Mouse (Mus musculus) embryonic facial prominence, embryonic 12.5 days (tissue): ENCODE measurements around the gene Gm10719. TPM values are rescaled to one million over a fixed set of nuclear protein-coding genes. Genes with fewer than 3 reads are reported as not detected.
A peak's percentile ranks its signal among the peaks of the same experiment; 100 is the strongest.
"Not testable (repeated sequence)": the region's sequence is repeated elsewhere in the genome, so short reads cannot be mapped to it uniquely, and the experiment has no call there.

Source experiments
- ATAC-seq: fragments of 200-750 bp; cut with Nextera tagmentation; 2 replicates; pipeline ENCODE4 v1.8.0; 2017; ENCODE audit not compliant: insufficient number of reproducible peaks, insufficient read depth, low FRiP score, low TSS enrichment
- H3K27ac ChIP-seq: fragments of 300-500 bp; sonication (generic); 2 replicates; pipeline ENCODE4 v1.5.1; 2016; ENCODE audit warnings: mild to moderate bottlenecking
- H3K27me3 ChIP-seq: fragments of 300-500 bp; sonication (generic); 2 replicates; pipeline ENCODE4 v1.6.1; 2016; ENCODE audit warnings: mild to moderate bottlenecking, moderate library complexity
- H3K36me3 ChIP-seq: fragments of 300-500 bp; sonication (generic); 2 replicates; pipeline ENCODE4 v1.6.1; 2016; ENCODE audit warnings: mild to moderate bottlenecking
- H3K4me1 ChIP-seq: fragments of 300-500 bp; sonication (generic); 2 replicates; pipeline ENCODE4 v1.6.1; 2016
- H3K4me2 ChIP-seq: fragments of 300-500 bp; sonication (generic); replicated peaks from 2 replicates; pipeline ENCODE4 v1.6.1; 2016; ENCODE audit warnings: mild to moderate bottlenecking, moderate library complexity
- H3K4me3 ChIP-seq: fragments of 300-500 bp; sonication (generic); 2 replicates; pipeline ENCODE4 v1.5.1; 2016; ENCODE audit warnings: mild to moderate bottlenecking
- H3K9ac ChIP-seq: fragments of 300-500 bp; sonication (generic); 2 replicates; pipeline ENCODE4 v1.6.1; 2016; ENCODE audit warnings: mild to moderate bottlenecking, moderate library complexity
- H3K9me3 ChIP-seq: fragments of 300-500 bp; sonication (generic); 2 replicates; pipeline ENCODE4 v1.6.1; 2016; ENCODE audit warnings: mild to moderate bottlenecking, moderate library complexity
- WGBS: fragments of 180-500 bp; shearing (Covaris S2); methylation state at CpG from one replicate; pipeline ENCODE4 v1.1.7; 2016; 5-methylcytosine and 5-hydroxymethylcytosine counted together
- polyA plus RNA-seq: library from polyadenylated mRNA; unstranded; fragments of >200 nt; fragmentation: Nextera tagmentation; extraction: Ambion mirVana; gene quantifications from 2 replicates; pipeline ENCODE4 v1.2.1, GENCODE M21; 2016

Gene Gm10719
- polyA plus RNA-seq, 1 experiment from 2014 or later: not detected

GRCm38 (mm10) chr9:3015896-3016295 lies 1.3 kb upstream of the Gm10719 start:
- 75% methylated on average over 6 of the region's 6 CpGs for WGBS
- H3K4me3 ChIP-seq, ATAC-seq, H3K36me3 ChIP-seq, H3K4me1 ChIP-seq, H3K27ac ChIP-seq, H3K4me2 ChIP-seq, H3K9me3 ChIP-seq, H3K9ac ChIP-seq, H3K27me3 ChIP-seq: not testable (repeated sequence)

GRCm38 (mm10) chr9:3018944-3019343 lies 1.7 kb downstream of the Gm10719 start:
- not testable (repeated sequence) for H3K9me3 ChIP-seq, H3K27ac ChIP-seq, H3K36me3 ChIP-seq, H3K27me3 ChIP-seq, H3K4me2 ChIP-seq, H3K4me1 ChIP-seq, H3K4me3 ChIP-seq, ATAC-seq, H3K9ac ChIP-seq
- WGBS: 62% methylated on average over 9 of the region's 9 CpGs

GRCm38 (mm10) chr9:3019835-3020727 lies 2.9 kb downstream of the Gm10719 start:
- H3K36me3 ChIP-seq, H3K9ac ChIP-seq, H3K27ac ChIP-seq, H3K4me1 ChIP-seq, H3K27me3 ChIP-seq, H3K4me2 ChIP-seq, H3K9me3 ChIP-seq, H3K4me3 ChIP-seq: not testable (repeated sequence)
- WGBS: 76% methylated on average over 17 of the region's 19 CpGs
- ATAC-seq: peak; percentile 68; the same call in 1 of the 2 replicates

GRCm38 (mm10) chr9:3022316-3023008 lies 5.3 kb downstream of the Gm10719 start:
- H3K4me1 ChIP-seq, H3K36me3 ChIP-seq, ATAC-seq, H3K9me3 ChIP-seq, H3K4me2 ChIP-seq, H3K27me3 ChIP-seq, H3K9ac ChIP-seq, H3K4me3 ChIP-seq, H3K27ac ChIP-seq: not testable (repeated sequence)
- WGBS: 73% methylated on average over 11 of the region's 13 CpGs

GRCm38 (mm10) chr9:3023312-3023984 lies 6.2 kb downstream of the Gm10719 start, which contains the start of gene Gm10718:
Gene Gm10718, plus strand, starts transcription at chr9:3023547.
- ATAC-seq, H3K4me2 ChIP-seq, H3K27me3 ChIP-seq, H3K4me1 ChIP-seq, H3K9me3 ChIP-seq, H3K9ac ChIP-seq, H3K4me3 ChIP-seq, H3K36me3 ChIP-seq, H3K27ac ChIP-seq: not testable (repeated sequence)
- WGBS: 76% methylated on average over 12 of the region's 13 CpGs

GRCm38 (mm10) chr9:3023985-3024648 lies 6.9 kb downstream of the Gm10719 start:
- not testable (repeated sequence) for H3K9me3 ChIP-seq, H3K4me1 ChIP-seq, ATAC-seq, H3K4me3 ChIP-seq, H3K36me3 ChIP-seq, H3K9ac ChIP-seq, H3K27me3 ChIP-seq, H3K27ac ChIP-seq, H3K4me2 ChIP-seq
- WGBS: 74% methylated on average over 16 of the region's 16 CpGs

GRCm38 (mm10) chr9:3024912-3025467 lies 7.8 kb downstream of the Gm10719 start, which contains the start of gene Gm10717:
Gene Gm10717, plus strand, starts transcription at chr9:3025417.
- not testable (repeated sequence) for H3K9ac ChIP-seq, H3K27ac ChIP-seq, H3K4me3 ChIP-seq, H3K27me3 ChIP-seq, H3K4me1 ChIP-seq, H3K9me3 ChIP-seq, H3K36me3 ChIP-seq, H3K4me2 ChIP-seq, ATAC-seq
- WGBS: 69% methylated on average over 12 of the region's 12 CpGs

- H3K4me3 ChIP-seq, H3K9ac ChIP-seq, H3K9me3 ChIP-seq, H3K36me3 ChIP-seq, H3K27me3 ChIP-seq, ATAC-seq, H3K4me2 ChIP-seq, H3K4me1 ChIP-seq, H3K27ac ChIP-seq: not testable (repeated sequence)
- 76% methylated on average over 5 of the region's 6 CpGs for WGBS
These were observed 8.4 kb downstream of the Gm10719 start for GRCm38 (mm10) chr9:3025653-3026052.

- not testable (repeated sequence) for H3K27ac ChIP-seq, H3K4me2 ChIP-seq, ATAC-seq, H3K4me3 ChIP-seq, H3K9ac ChIP-seq, H3K36me3 ChIP-seq, H3K27me3 ChIP-seq, H3K4me1 ChIP-seq, H3K9me3 ChIP-seq
- WGBS: 76% methylated on average over 5 of the region's 5 CpGs
These were observed 8.9 kb downstream of the Gm10719 start for GRCm38 (mm10) chr9:3026136-3026535.

- not testable (repeated sequence) for H3K9ac ChIP-seq, H3K27ac ChIP-seq, H3K4me1 ChIP-seq, ATAC-seq, H3K4me3 ChIP-seq, H3K36me3 ChIP-seq, H3K4me2 ChIP-seq, H3K27me3 ChIP-seq, H3K9me3 ChIP-seq
- 64% methylated on average over 9 of the region's 9 CpGs for WGBS
These were observed 9.5 kb downstream of the Gm10719 start for GRCm38 (mm10) chr9:3026741-3027140.

GRCm38 (mm10) chr9:3027200-3027599 lies 10.0 kb downstream of the Gm10719 start:
- H3K4me3 ChIP-seq, H3K9ac ChIP-seq, H3K4me1 ChIP-seq, ATAC-seq, H3K27ac ChIP-seq, H3K27me3 ChIP-seq, H3K36me3 ChIP-seq, H3K4me2 ChIP-seq, H3K9me3 ChIP-seq: not testable (repeated sequence)
- WGBS: 69% methylated on average over 9 of the region's 9 CpGs
